Mouse (Mus musculus) spleen, adult 2 months (tissue): ENCODE data around the gene Abcg5.

ENCODE experiments used
- CTCF ChIP-seq: fragments of 200-500 bp; IDR thresholded peaks from 2 replicates; pipeline ENCODE4 v1.5.1; 2011; ENCODE audit warnings: mild to moderate bottlenecking, inconsistent platforms; ENCODE audit not compliant: insufficient read depth, insufficient read length, insufficient replicate concordance; ENCODE audit errors: extremely low read depth
- POLR2A ChIP-seq: fragments of 200-500 bp; IDR thresholded peaks from 2 replicates; pipeline ENCODE4 v1.6.1; 2011; ENCODE audit warnings: low read depth, low read length, inconsistent platforms

DNA sequence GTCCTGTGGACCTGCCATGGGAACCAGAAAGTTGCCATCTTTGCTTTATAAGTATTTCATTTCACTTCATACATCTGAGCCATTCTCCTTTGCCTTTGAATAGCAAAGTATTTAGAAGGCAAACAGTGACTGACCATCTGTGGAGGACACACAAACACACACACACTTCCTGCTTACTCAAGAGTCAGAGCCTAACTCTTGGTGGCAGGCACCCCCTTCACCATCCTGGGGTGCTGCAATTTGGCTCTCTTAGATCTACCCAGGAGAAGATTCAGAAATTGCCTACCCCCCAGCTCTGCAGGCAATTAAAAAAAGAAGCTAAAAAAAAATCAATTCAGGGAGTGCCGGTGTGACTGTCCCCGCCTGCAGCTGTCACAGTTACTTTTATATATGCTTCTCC lies 36.3 kb downstream of the Abcg5 start:
- TF ChIP-seq POLR2A (no peak), CTCF (no peak)
